Mouse (Mus musculus) heart, embryonic 16.5 days (tissue): ENCODE measurements at regions not wholly inside any gene's neighbourhood (a gene's known extent, or its start where the extent isn't known, plus 50 kb on each side); places are given as distances from the start of the nearest gene placed in this dataset.

Source experiments
- ATAC-seq: fragments of 200-750 bp; cut with Nextera tagmentation; replicated peaks from 2 replicates; pipeline ENCODE4 v1.8.0; 2017; ENCODE audit warnings: moderate number of reproducible peaks; ENCODE audit not compliant: insufficient read depth, low FRiP score; ENCODE audit errors: extremely low read depth
- H3K27ac ChIP-seq: fragments of 300-500 bp; sonication (generic); 2 replicates; pipeline ENCODE4 v1.5.1; 2014; ENCODE audit warnings: mild to moderate bottlenecking, low read length, control low read depth, moderate library complexity
- H3K27me3 ChIP-seq: fragments of 300-500 bp; sonication (generic); 2 replicates; pipeline ENCODE4 v1.6.1; 2014; ENCODE audit warnings: low read length, mixed read lengths; ENCODE audit not compliant: control insufficient read depth, insufficient read depth
- H3K36me3 ChIP-seq: fragments of 300-500 bp; sonication (generic); 2 replicates; pipeline ENCODE4 v1.6.1; 2014; ENCODE audit not compliant: control insufficient read depth, insufficient read depth
- H3K4me1 ChIP-seq: fragments of 300-500 bp; sonication (generic); 2 replicates; pipeline ENCODE4 v1.6.1; 2014; ENCODE audit warnings: low read length, mixed read lengths; ENCODE audit not compliant: control insufficient read depth, insufficient read depth
- H3K4me2 ChIP-seq: fragments of 300-500 bp; sonication (generic); 2 replicates; pipeline ENCODE4 v1.6.1; 2014; ENCODE audit warnings: low read depth, mild to moderate bottlenecking, control low read depth, low read length
- H3K4me3 ChIP-seq: fragments of 300-500 bp; sonication (generic); 2 replicates; pipeline ENCODE4 v1.5.1; 2014; ENCODE audit warnings: mild to moderate bottlenecking, control low read depth, low read length
- H3K9ac ChIP-seq: fragments of 300-500 bp; sonication (generic); 2 replicates; pipeline ENCODE4 v1.6.1; 2014; ENCODE audit warnings: low read length, control low read depth
- H3K9me3 ChIP-seq: fragments of 300-500 bp; sonication (generic); replicated peaks from 2 replicates; pipeline ENCODE4 v1.6.1; 2016; ENCODE audit warnings: low read length; ENCODE audit not compliant: control insufficient read depth
- WGBS: fragments of 180-500 bp; shearing (Covaris S2); extraction: QIAGEN DNeasy Blood & Tissue Kit; methylation state at CpG from one replicate; pipeline ENCODE4 v1.1.7; 2014; 5-methylcytosine and 5-hydroxymethylcytosine counted together

DNA sequence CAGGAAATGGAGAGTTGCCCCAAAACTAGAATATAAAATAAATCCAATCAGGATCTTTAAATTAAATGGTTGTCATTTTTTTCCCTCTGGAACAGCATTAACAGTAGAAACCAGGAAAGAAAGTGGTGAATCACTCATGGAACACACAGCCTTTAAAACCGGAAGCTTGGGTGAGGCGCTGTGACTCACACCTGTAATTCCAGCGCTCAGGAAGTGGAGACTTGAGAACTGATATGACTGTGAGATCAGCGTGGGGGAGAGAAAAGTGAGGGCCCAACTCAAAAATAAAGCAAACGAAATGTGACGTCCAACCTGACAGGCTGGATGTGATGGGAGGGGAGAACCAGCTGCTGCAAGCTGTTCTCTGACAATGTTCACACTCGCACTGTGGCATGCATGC, 86.9 kb upstream of the Jarid2 start:
- H3K27ac ChIP-seq: no peak overlapping the region
- no peaks in the 10 kb centered on the region for H3K4me1 ChIP-seq
- no peak for ATAC-seq
- H3K9ac ChIP-seq: no peak overlapping the region
- WGBS: 59% methylated on average over 7 of the region's 7 CpGs
- H3K4me2 ChIP-seq: no peak overlapping the region
- no peaks in the 10 kb centered on the region for H3K27me3 ChIP-seq
- no peak overlapping the region for H3K4me3 ChIP-seq
- no peaks in the 10 kb centered on the region for H3K36me3 ChIP-seq
- no peaks in the 10 kb centered on the region for H3K9me3 ChIP-seq

GRCm38 (mm10) chr13:44650052-44650451, 79.2 kb upstream of the Jarid2 start:
- ATAC-seq: no peak
- H3K4me3 ChIP-seq: no peak overlapping the region
- no peak overlapping the region for H3K9ac ChIP-seq
- no peaks in the 10 kb centered on the region for H3K36me3 ChIP-seq
- 50% methylated on average over 13 of the region's 13 CpGs for WGBS
- H3K9me3 ChIP-seq: no peaks in the 10 kb centered on the region
- H3K27me3 ChIP-seq: no peaks in the 10 kb centered on the region
- H3K27ac ChIP-seq: no peak overlapping the region
- H3K4me1 ChIP-seq: no peaks in the 10 kb centered on the region
- H3K4me2 ChIP-seq: no peak overlapping the region

DNA sequence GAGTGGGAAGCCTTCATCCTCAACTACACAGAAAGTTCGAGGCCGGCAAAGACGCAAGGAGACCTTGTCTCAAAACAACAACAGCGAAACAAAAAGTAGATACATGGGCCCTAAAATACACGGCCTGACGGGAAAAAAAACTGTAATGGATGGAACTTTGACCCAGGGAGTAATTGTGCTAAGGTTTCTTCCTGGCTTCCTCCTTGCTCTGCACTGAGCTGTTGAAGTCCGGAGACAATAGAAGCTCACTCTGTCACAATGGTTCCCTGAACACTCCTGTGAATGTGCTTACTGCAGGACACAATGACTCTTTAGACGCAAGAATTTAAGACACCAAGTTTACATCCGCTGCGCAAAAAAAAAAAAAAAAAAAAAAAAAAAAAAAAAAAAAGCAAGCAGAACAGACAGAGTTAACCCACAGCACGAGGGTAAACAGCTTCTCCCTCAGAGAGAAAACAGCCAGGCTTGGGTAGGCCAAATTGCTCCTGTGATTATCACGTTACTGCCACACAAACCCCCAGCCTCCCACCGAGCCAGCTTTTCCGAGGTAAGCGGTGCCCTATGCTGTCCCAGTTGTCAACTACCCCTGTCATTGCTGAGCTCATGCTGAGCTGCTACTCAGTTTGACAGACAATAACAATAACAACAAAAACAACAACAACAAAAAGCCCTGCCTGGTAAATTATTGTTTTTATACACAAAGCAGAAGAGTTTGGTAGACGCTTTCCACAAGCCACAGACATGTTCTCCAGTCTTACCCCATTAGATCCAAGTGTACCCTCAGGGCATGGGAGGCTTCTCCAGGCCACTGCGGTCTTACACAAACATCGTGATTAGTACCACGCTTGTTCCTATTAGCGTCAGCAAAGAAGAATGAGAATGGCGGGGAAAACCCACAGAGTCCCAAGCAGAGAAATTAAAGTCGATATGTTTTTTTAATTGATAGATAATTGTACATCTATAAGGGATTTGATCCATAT, 77.7 kb upstream of the Jarid2 start:
- Histone ChIP-seq H3K9ac (no peak overlapping the region), H3K27ac (no peak overlapping the region), H3K9me3 (no peaks in the 10 kb centered on the region), H3K4me2 (no peak overlapping the region), H3K36me3 (no peaks in the 10 kb centered on the region), H3K4me1 (no peaks in the 10 kb centered on the region), H3K4me3 (no peak overlapping the region), H3K27me3 (no peaks in the 10 kb centered on the region)
- WGBS: 55% methylated on average over 22 of the region's 22 CpGs
- ATAC-seq: no peak

DNA sequence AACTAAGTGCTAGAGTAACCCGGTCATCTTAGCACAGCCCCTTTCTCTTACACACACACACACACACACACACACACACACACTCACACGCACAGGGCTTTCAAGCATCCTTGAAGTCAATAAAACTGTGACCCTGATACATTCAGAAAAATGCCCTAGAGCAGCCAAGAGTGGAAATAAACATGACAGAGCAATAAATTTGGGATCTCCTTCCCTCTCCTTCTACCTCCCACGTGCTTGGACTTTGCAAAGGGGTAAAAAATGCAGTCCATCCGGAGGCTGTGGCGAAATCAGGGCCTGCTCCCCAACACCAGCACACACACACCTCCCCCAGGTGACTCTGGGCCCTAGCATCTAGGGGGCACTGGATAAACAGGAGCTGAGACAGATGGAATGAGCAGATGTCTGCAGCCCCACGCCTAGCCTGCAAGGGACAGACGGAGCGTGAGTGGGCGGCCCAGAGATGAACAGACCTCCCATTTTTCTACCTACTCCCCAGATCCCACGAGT, 71.3 kb upstream of the Jarid2 start:
- Histone ChIP-seq H3K4me1 (no peaks in the 10 kb centered on the region), H3K9me3 (no peaks in the 10 kb centered on the region), H3K4me2 (no peak overlapping the region), H3K27ac (no peak overlapping the region), H3K36me3 (no peaks in the 10 kb centered on the region), H3K4me3 (no peak overlapping the region), H3K27me3 (no peaks in the 10 kb centered on the region), H3K9ac (no peak overlapping the region)
- no peak for ATAC-seq
- 61% methylated on average over 10 of the region's 10 CpGs for WGBS

- ATAC-seq: no peak
- Histone ChIP-seq H3K9ac (no peak overlapping the region), H3K9me3 (no peaks in the 10 kb centered on the region), H3K36me3 (no peaks in the 10 kb centered on the region), H3K4me1 (no peaks in the 10 kb centered on the region), H3K4me2 (no peak overlapping the region), H3K27ac (no peak overlapping the region), H3K27me3 (no peaks in the 10 kb centered on the region), H3K4me3 (no peak overlapping the region)
- whole genome bisulfite sequencing: 62% methylated on average over 6 of the region's 6 CpGs
Measured at GRCm38 (mm10) chr13:44659861-44660260, 69.4 kb upstream of the Jarid2 start.

GRCm38 (mm10) chr13:44663062-44663461, 66.2 kb upstream of the Jarid2 start:
- no peak for ATAC-seq
- Histone ChIP-seq H3K4me3 (no peak overlapping the region), H3K36me3 (no peaks in the 10 kb centered on the region), H3K4me1 (no peaks in the 10 kb centered on the region), H3K4me2 (no peak overlapping the region), H3K9ac (no peak overlapping the region), H3K9me3 (no peaks in the 10 kb centered on the region), H3K27me3 (no peaks in the 10 kb centered on the region), H3K27ac (no peak overlapping the region)
- 55% methylated on average over 11 of the region's 11 CpGs for WGBS

- WGBS: 59% methylated on average over 7 of the region's 7 CpGs
- H3K9ac ChIP-seq: no peak overlapping the region
Measured at GRCm38 (mm10) chr13:44663730-44664129, 65.5 kb upstream of the Jarid2 start.

DNA sequence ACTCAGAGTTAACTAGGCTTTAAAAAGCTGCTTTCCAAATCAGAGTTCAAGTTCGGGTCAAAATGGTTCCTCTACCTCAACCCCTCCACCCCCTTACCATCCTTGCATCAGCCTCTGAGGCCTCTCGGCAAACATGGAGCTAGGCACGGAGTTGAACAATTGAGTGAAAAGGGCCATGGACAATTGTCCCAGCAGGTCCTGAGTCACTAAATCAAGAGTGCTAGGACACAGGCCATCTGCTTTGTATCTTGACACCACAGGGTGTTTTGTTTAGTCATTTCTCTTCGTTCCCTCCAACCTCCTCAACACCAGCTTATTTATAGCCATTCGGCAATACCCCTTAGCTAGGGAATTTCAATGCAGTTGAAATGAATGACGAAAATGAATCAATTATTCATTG, 59.5 kb upstream of the Jarid2 start:
- no peaks in the 10 kb centered on the region for H3K36me3 ChIP-seq
- H3K4me3 ChIP-seq: no peak overlapping the region
- 56% methylated on average over 6 of the region's 6 CpGs for WGBS
- no peak overlapping the region for H3K4me2 ChIP-seq
- H3K9me3 ChIP-seq: no peaks in the 10 kb centered on the region
- no peak for ATAC-seq
- H3K27ac ChIP-seq: no peak overlapping the region
- H3K4me1 ChIP-seq: no peaks in the 10 kb centered on the region
- no peaks in the 10 kb centered on the region; the same call in 1 of the 2 replicates for H3K27me3 ChIP-seq
- no peak overlapping the region for H3K9ac ChIP-seq

More at GRCm38 (mm10) chr13:44663730-44664129, 65.5 kb upstream of the Jarid2 start:
- H3K4me1 ChIP-seq: no peaks in the 10 kb centered on the region
- H3K27ac ChIP-seq: no peak overlapping the region
- no peak for ATAC-seq
- no peaks in the 10 kb centered on the region for H3K9me3 ChIP-seq
- H3K4me3 ChIP-seq: no peak overlapping the region
- H3K27me3 ChIP-seq: no peaks in the 10 kb centered on the region
- no peak overlapping the region for H3K4me2 ChIP-seq
- no peaks in the 10 kb centered on the region for H3K36me3 ChIP-seq

GRCm38 (mm10) chr13:44673337-44673966, 55.8 kb upstream of the Jarid2 start:
- WGBS: 25% methylated on average over 20 of the region's 20 CpGs

More at GRCm38 (mm10) chr13:44673337-44673966, 55.8 kb upstream of the Jarid2 start:
- ATAC-seq: no peak
- Histone ChIP-seq H3K27me3 (no peaks in the 10 kb centered on the region; the same call in 1 of the 2 replicates), H3K4me3 (peak overlapping the region; percentile 19), H3K9me3 (peaks cover 7% of the 10 kb centered on the region; the same call in 1 of the 2 replicates), H3K36me3 (no peaks in the 10 kb centered on the region), H3K4me1 (0 out of 2 replicates have a peak, but pooled peaks cover 3% of the 10 kb centered on the region), H3K27ac (no peak overlapping the region), H3K9ac (0 out of 2 replicates have a peak overlapping the region, but pooled peaks have one; percentile 11), H3K4me2 (peak overlapping the region; percentile 51)
